18 mouse cellular contexts compared by ENCODE assay signal in genomic region chr12:36140401-36140800, GRCm38 (mm10). TPM values are rescaled to one million over a fixed set of nuclear protein-coding genes. Genes with fewer than 3 reads are reported as not detected.
DNase-seq lines count a peak whose midpoint lies in the region; ATAC-seq and TF ChIP-seq lines count a peak whose summit lies in the region.
"Had no signal": no experiment of that assay in that cellular context is flagged by ENCODE, and none has a peak within 500 bp of the region (broad histone marks: within the 10 kb centered on the region; RNA-seq: fewer than 3 reads in every experiment).

No protein-coding gene starts in this region.

- H3K4me1 ChIP-seq in heart, postnatal 0 days (ENCODE audit: control insufficient read depth, insufficient read depth) = peaks cover 20% of the 10 kb centered on the region; the same call in 1 of the 2 replicates
- H3K4me1 ChIP-seq in lung, embryonic 14.5 days (ENCODE audit: insufficient read depth) = no peaks in the 10 kb centered on the region
- H3K4me1 ChIP-seq: forebrain, embryonic 15.5 days had no signal

- TF ChIP-seq CTCF in heart, postnatal 0 days (IDR thresholded peaks at IDR 0.05; ENCODE audit: low read depth) = no peak
- TF ChIP-seq CTCF in lung, embryonic 14.5 days (IDR thresholded peaks at IDR 0.05; ENCODE audit: low read depth) = no peak

- ATAC-seq in heart, postnatal 0 days (ENCODE audit: insufficient read depth, low read depth) = no peak
- ATAC-seq in lung, embryonic 14.5 days (ENCODE audit: insufficient read depth) = no peak
- ATAC-seq: forebrain, embryonic 15.5 days; hindbrain, postnatal 0 days; liver, postnatal 0 days had no signal

- DNase-seq in adrenal gland, postnatal 25 days = peak; percentile 14
- no peak for DNase-seq in adrenal gland, postnatal 14 days
- DNase-seq in heart, postnatal 0 days (ENCODE audit: low spot score) = no peak
- DNase-seq in heart, adult 9 months (ENCODE audit: low spot score in 2 of 2) = no peak
- peak; percentile 56 for DNase-seq in lung, embryonic 14.5 days
- no peak for DNase-seq in lung, postnatal 25 days (ENCODE audit: low spot score)
- peak; percentile 55 for DNase-seq in lung, postnatal 10 days
- DNase-seq in urinary bladder, postnatal 10 days (ENCODE audit: low spot score) = no peak
- DNase-seq: cerebellum, adult 9-10 months; embryo, embryonic 11 days; kidney, adult 8-10 months; liver, postnatal 0 days; retina, postnatal 1 day had no signal

- H3K36me3 ChIP-seq in heart, postnatal 0 days (replicated peaks; ENCODE audit: control insufficient read depth, insufficient read depth, low read length) = 0 out of 2 replicates have a peak, but pooled peaks cover 3% of the 10 kb centered on the region
- H3K36me3 ChIP-seq in lung, embryonic 14.5 days (ENCODE audit: insufficient read depth) = peaks cover 5% of the 10 kb centered on the region; the same call in 1 of the 2 replicates
- H3K36me3 ChIP-seq: limb, embryonic 15.5 days; neural tube, embryonic 15.5 days had no signal

- no peak overlapping the region for H3K4me3 ChIP-seq in heart, postnatal 0 days (ENCODE audit: low read depth, low read length)
- no peak overlapping the region for H3K4me3 ChIP-seq in lung, embryonic 14.5 days (ENCODE audit: low read depth, low read length)
- H3K4me3 ChIP-seq: forebrain, embryonic 15.5 days; limb, embryonic 15.5 days; neural tube, embryonic 15.5 days had no signal

- peak overlapping the region; percentile 36; the same call in 1 of the 2 replicates for H3K27ac ChIP-seq in heart, postnatal 0 days (ENCODE audit: low read depth)
- no peak overlapping the region for H3K27ac ChIP-seq in lung, embryonic 14.5 days (ENCODE audit: low read depth)
- H3K27ac ChIP-seq: forebrain, embryonic 15.5 days; hindbrain, postnatal 0 days; limb, embryonic 15.5 days; neural tube, embryonic 15.5 days had no signal

- TF ChIP-seq EP300 in heart, postnatal 0 days (IDR thresholded peaks at IDR 0.05; ENCODE audit: low read depth) = no peak

- 55% methylated on average over 6 of the region's 6 CpGs for WGBS in heart, postnatal 0 days
- 66% methylated on average over 6 of the region's 6 CpGs for WGBS in lung, embryonic 14.5 days

- H3K9ac ChIP-seq in heart, postnatal 0 days (replicated peaks; ENCODE audit: low read depth, low read length) = no peak overlapping the region
- no peak overlapping the region for H3K9ac ChIP-seq in lung, embryonic 14.5 days
- H3K9ac ChIP-seq: forebrain, embryonic 15.5 days; limb, embryonic 15.5 days; liver, postnatal 0 days; neural tube, embryonic 15.5 days had no signal

- H3K9me3 ChIP-seq in heart, postnatal 0 days (replicated peaks; ENCODE audit: control insufficient read depth, low read length) = no peaks in the 10 kb centered on the region
- H3K9me3 ChIP-seq in lung, embryonic 14.5 days (ENCODE audit: low read depth, low read length) = no peaks in the 10 kb centered on the region
- H3K9me3 ChIP-seq: limb, embryonic 15.5 days; neural tube, embryonic 15.5 days had no signal

- no peak overlapping the region for H3K4me2 ChIP-seq in heart, postnatal 0 days (ENCODE audit: low read depth, low read length)
- no peak overlapping the region for H3K4me2 ChIP-seq in lung, embryonic 14.5 days
- H3K4me2 ChIP-seq: forebrain, embryonic 15.5 days; limb, embryonic 15.5 days; midbrain, embryonic 11.5 days; neural tube, embryonic 15.5 days had no signal

- no peaks in the 10 kb centered on the region for H3K27me3 ChIP-seq in heart, postnatal 0 days (ENCODE audit: control insufficient read depth, insufficient read depth, low read length)
- no peaks in the 10 kb centered on the region for H3K27me3 ChIP-seq in lung, embryonic 14.5 days (ENCODE audit: insufficient read depth, low read length)
- H3K27me3 ChIP-seq: forebrain, embryonic 15.5 days; limb, embryonic 15.5 days; neural tube, embryonic 15.5 days had no signal

RNA-seq across cellular contexts. Expression of gene Ankmy2, which starts 16.5 kb away (rescaled TPM):
- 33.2 and 50.7 TPM in 2 replicates for total RNA-seq in adrenal gland, postnatal 25 days (2021)
- 28.4 and 32.3 TPM in 2 replicates for total RNA-seq in adrenal gland, postnatal 14 days (2021)
- 8.9 and 9.9 TPM in 2 replicates for total RNA-seq in heart, postnatal 0 days (2014; rRNA removed; ENCODE audit: low replicate concordance)
- 23.1 and 24.8 TPM in 2 replicates for polyA plus RNA-seq in heart, postnatal 0 days (2015; fragmentation: Nextera tagmentation; extraction: Ambion mirVana)
- polyA plus RNA-seq in lung, embryonic 14.5 days (2014; fragmentation: Nextera tagmentation; extraction: Ambion mirVana) = 39.8 and 42.6 TPM in 2 replicates

RNA-seq across cellular contexts. Expression of gene Bzw2, which starts 17.5 kb away (rescaled TPM):
- 23.9 and 27.7 TPM in 2 replicates for total RNA-seq in adrenal gland, postnatal 25 days (2021)
- 33.4 and 43.9 TPM in 2 replicates for total RNA-seq in adrenal gland, postnatal 14 days (2021)
- 147 and 151 TPM in 2 replicates for total RNA-seq in heart, postnatal 0 days (2014; rRNA removed; ENCODE audit: low replicate concordance)
- polyA plus RNA-seq in heart, postnatal 0 days (2015; fragmentation: Nextera tagmentation; extraction: Ambion mirVana) = 189 and 203 TPM in 2 replicates
- polyA plus RNA-seq in lung, embryonic 14.5 days (2014; fragmentation: Nextera tagmentation; extraction: Ambion mirVana) = 228 and 236 TPM in 2 replicates

Comparison
In these comparisons a context has a peak if more than half of its experiments do, and no peak if none do; other contexts are left out.
1. DNase-seq: peak in adrenal gland, postnatal 25 days (single experiment), lung, embryonic 14.5 days (single experiment) and lung, postnatal 10 days (single experiment); none in adrenal gland, postnatal 14 days (single experiment), heart, postnatal 0 days (single experiment), heart, adult 9 months (0 of 2), lung, postnatal 25 days (single experiment) and urinary bladder, postnatal 10 days (single experiment).